Mouse (Mus musculus) kidney, adult 11 months (tissue): Measurements from ENCODE around the gene Ell.

Source experiments
- DNase-seq: peaks from one replicate; pipeline ENCODE4 v3.0.0; 2022

The Ell gene

DNA sequence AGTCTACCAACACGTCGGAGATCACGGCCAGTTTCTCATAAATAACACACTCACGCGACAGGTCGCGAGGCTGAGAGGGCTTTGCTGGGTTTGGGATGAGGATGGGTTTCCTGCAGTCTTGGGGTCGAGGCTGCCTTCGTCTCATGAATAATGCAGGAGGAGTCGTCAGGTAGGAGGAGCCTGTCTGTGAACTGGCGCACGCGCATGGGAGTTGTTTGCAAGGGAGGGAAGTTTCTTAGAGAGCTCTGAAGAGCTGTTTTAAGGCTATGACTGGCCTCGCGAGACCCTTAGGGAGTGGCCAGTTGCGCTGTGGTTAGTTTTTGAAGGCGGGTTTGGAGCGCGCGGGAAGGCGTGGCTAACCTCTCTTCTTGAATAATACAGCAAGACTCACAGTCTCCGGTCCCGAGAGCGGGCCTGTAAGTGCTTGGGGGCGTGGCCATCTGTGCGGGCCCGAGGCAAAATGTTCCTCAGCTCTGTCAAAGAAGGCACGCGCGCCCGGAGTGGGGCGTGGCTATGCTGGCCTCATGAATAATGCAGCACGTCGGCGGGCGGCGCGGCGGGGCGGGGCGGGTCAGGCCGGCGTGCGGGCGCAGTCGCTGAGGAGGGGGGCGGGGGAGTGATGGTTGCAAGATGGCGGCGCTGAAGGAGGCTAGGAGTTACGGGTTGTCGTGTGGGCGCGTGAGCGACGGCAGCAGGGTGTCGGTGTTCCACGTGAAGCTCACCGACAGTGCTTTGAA lies at the start of gene Ell:
Gene Ell, plus strand, starts transcription at position 381 of the 737 bp plus-strand sequence.
- peak; percentile 100 for DNase-seq

DNA sequence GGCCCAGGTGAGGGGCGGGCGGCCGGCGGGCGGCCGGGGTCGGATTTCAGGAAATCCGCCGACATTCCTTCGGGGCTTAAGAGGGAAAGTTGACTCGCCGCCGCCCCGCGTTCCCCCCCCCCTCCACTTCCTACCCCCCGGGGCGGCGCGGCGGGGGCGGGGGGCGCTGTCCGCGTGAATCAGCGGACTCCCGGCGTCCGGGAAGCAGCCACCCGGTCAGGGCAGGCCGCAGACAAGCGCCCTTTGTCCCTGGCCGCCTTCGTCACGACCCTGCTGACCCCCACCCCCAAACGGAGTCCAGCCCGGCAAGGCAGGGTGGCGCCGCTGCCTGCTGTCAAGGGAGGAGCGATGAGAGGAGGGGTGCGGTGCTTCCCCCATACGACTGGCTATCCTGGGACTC lies 49.7 kb upstream of the Ell start:
- no peak for DNase-seq

- no peak for DNase-seq
Measured at GRCm38 (mm10) chr8:70490061-70490879, 49.0 kb upstream of the Ell start.

DNA sequence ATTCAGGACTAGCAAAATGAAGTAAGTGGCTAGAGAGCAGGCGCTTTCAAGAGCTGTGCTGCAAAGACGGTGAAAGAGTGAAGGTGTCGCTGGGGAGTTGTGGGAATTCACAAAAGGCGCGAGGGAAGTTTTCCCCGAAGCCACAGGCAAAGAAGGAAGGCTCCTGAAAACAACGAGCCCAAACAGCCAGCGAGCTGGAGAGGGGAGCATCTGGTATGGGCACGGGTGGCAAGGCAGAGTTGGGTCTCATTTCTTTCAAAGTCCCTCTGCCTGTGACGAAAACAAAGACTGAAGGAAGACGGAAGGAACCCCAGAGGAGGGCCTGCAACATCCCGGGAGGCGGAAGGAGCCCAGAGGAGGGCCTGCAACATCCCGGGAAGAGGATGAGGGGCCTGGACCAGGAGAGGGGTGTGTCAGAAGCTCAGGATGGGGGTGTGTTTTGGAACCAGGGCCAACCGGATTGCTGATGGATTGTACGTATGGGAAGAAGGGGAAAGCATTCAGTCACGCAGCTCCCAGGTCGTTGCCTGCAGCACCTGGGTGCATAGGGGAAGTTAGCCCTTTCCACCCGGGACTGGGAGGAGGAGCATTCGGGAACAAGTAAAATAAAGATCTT lies 48.3 kb upstream of the Ell start:
- DNase-seq: no peak

DNA sequence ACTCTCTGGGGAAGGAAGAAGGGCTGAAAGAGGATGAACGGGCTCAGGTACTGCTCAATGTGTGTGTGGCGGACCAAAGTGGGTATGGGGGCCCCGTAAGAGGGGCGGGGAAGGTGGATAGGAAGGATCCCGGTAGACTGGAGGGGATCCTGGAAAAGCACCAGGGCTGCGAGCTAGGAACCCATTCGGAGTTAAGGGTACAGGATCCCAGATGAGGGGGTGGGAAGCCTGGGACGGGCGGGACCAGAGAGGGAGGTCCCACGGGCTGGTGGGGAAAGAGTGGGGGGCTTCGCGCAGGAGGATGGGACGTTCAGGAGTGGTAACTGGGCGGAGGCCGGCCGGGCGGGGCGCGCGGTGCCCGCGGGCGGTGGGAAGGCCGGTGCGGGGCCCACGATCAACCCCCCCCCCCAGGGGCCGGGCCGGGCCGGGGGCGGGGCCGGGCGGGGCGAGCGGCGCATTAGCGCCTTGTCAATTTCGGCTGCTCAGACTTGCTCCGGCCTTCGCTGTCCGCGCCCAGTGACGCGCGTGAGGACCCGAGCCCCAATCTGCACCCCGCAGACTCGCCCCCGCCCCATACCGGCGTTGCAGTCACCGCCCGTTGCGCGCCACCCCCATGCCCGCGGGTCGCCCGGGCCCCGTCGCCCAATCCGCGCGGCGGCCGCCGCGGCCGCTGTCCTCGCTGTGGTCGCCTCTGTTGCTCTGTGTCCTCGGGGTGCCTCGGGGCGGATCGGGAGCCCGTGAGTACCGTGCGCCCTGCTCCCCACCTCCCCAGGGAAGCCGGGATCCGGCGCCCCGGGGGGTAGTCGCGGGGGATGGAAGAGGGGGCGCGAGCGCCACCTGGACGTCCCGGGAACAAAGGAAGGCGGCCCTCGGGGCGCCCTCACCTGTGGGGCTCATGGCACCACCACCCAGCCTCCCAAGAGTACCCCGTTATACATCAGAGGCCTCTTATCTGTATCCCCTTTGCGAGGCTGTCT lies 46.3 kb upstream of the Ell start, which contains the start of gene Crlf1:
Gene Crlf1, plus strand, starts transcription at position 495 of the 977 bp plus-strand sequence.
- DNase-seq: no peak

- no peak for DNase-seq
Measured at GRCm38 (mm10) chr8:70493692-70494415, 45.4 kb upstream of the Ell start.

GRCm38 (mm10) chr8:70494416-70494945 lies 44.8 kb upstream of the Ell start:
- DNase-seq: no peak

DNA sequence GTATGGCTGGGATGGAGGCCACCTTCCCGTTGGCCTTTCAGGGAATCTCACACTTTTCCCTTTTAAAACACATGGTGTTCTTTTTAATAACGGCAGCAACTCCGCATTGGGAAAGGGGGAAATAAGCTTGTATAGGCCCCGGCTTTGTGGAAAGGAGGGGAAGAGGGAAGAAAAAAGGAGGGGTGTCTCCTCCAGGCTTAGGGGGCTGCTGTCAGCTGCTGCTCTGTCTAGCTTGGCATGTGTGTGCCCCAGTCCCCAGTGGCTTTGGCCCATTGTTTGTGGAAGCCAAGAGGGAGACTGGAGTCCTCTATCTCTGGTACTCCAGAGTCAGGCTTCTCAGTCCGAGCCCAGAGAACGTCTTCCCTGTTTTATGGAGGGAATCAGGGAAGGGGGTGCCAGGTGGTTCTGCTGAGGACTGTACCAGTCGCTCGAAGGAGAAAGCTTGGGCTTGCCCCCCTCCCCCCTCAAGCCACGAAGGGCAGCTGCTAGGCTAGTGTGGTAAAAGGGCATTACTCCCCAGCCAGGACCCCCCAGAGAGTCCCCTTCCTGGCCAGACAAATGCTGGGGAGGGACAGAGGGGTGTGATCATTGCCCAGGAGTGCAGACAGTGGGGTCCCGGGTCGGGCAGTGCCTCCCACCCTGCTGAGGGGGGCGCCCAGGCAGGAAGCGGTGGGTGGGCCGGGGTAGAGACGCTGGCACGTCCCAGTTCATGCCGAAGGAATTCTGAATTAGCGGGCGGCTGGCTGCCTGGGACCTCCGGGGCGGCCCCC lies 44.1 kb upstream of the Ell start:
- no peak for DNase-seq

- no peak for DNase-seq
Measured at GRCm38 (mm10) chr8:70495771-70496062, 43.5 kb upstream of the Ell start.

DNA sequence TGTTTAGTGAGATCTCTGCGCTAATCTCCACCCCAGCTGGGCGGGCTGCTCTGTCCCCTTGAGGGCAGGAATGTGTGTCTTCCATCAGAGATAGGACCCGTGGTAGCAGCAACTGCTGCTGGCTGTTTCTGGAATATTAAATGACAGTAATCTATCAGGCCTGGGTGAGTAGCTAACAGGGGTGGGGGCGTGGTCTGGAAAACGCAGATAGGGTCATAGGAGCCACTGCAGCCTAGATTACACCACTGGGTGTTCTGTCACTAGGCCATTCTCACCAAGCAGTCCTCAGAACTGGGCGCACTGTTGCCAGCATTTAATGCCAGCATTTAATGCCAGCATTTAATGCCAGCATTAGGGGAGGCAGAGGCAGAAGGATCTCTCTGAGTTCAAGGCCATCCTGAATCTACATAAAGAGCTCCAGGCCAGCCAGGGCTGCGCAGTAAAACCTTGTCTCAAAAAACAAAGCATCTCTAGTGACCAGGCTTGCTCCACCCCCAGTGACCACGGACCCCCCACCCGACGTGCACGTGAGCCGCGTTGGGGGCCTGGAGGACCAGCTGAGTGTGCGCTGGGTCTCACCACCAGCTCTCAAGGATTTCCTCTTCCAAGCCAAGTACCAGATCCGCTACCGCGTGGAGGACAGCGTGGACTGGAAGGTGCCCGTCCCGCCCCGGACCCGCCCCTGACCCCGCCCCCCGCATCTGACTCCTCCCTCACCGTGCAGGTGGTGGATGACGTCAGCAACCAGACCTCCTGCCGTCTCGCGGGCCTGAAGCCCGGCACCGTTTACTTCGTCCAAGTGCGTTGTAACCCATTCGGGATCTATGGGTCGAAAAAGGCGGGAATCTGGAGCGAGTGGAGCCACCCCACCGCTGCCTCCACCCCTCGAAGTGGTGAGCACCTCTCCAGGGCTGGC lies 38.6 kb upstream of the Ell start:
- DNase-seq: no peak

- no peak for DNase-seq
Measured at GRCm38 (mm10) chr8:70501820-70502529, 37.3 kb upstream of the Ell start.

- no peak for DNase-seq
Measured at GRCm38 (mm10) chr8:70502540-70502939, 36.7 kb upstream of the Ell start.

DNA sequence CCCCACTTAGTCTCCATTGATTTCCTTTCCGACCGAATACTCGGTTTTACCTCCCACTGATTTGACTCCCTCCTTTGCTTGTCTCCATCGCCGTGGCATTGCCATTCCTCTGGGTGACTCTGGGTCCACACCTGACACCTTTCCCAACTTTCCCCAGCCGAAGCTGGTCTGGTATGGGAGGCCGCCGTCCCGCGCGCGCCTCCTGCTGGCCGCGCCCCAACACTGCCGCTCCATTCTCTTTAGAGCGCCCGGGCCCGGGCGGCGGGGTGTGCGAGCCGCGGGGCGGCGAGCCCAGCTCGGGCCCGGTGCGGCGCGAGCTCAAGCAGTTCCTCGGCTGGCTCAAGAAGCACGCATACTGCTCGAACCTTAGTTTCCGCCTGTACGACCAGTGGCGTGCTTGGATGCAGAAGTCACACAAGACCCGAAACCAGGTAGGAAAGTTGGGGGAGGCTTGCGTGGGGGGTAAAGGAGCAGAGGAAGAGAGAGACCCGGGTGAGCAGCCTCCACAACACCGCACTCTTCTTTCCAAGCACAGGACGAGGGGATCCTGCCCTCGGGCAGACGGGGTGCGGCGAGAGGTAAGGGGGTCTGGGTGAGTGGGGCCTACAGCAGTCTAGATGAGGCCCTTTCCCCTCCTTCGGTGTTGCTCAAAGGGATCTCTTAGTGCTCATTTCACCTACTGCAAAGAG lies 36.1 kb upstream of the Ell start:
- peak; percentile 49 for DNase-seq

DNA sequence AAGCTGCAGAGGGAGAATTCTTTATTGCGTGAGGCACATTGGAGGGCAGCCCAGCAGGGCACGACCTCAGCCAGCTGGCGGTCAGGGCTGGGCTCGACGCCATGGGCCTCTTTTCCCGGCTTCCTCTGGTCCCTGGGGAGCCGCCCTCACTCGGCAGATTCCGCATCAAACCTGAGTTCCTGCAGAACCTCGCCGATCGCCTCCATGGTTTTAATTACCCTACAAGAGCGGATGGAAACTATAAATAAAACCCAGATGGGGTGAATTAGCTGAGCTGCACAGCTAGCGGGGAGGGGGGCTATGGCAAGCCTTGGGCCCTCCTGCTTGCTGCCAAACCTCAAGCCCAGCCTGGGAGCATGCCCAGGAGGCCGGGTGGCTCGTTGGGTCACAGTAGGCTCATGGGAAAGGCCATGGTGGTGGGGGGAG lies 35.0 kb upstream of the Ell start:
- peak; percentile 64 for DNase-seq

DNA sequence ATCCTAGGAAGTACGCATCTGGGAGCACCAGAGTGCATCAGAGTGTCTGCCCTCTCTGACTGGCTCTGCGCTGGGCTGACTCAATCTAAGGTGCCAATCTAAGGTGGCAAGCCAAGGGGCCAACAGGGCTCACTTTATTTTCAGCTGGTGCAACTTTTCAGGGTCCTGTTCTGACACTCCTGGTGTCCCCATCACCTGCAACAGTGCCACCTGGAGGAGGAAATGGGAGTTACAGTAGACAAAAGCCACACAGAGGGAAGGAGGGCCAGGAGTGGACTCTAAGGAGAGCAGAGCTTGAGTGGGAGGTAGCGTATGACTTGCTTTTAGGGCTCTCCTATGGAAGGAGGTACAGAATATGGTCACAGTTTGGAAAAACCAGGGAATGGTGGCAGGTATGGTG lies 34.4 kb upstream of the Ell start:
- peak; percentile 58 for DNase-seq

- no peak for DNase-seq
Measured at GRCm38 (mm10) chr8:70505698-70506327, 33.4 kb upstream of the Ell start.

- peak; percentile 96 for DNase-seq
Measured at GRCm38 (mm10) chr8:70506328-70507026, 32.8 kb upstream of the Ell start, which contains the start of gene Rex1bd. TSS of gene Rex1bd (minus strand) at chr8:70506752.
